Mouse (Mus musculus): ENCODE measurements around the gene Cad. TPM values are rescaled to one million over a fixed set of nuclear protein-coding genes. Genes with fewer than 3 reads are reported as not detected.

Cad gene
- polyA plus RNA-seq, 1 experiment: 12.4 TPM

DNA sequence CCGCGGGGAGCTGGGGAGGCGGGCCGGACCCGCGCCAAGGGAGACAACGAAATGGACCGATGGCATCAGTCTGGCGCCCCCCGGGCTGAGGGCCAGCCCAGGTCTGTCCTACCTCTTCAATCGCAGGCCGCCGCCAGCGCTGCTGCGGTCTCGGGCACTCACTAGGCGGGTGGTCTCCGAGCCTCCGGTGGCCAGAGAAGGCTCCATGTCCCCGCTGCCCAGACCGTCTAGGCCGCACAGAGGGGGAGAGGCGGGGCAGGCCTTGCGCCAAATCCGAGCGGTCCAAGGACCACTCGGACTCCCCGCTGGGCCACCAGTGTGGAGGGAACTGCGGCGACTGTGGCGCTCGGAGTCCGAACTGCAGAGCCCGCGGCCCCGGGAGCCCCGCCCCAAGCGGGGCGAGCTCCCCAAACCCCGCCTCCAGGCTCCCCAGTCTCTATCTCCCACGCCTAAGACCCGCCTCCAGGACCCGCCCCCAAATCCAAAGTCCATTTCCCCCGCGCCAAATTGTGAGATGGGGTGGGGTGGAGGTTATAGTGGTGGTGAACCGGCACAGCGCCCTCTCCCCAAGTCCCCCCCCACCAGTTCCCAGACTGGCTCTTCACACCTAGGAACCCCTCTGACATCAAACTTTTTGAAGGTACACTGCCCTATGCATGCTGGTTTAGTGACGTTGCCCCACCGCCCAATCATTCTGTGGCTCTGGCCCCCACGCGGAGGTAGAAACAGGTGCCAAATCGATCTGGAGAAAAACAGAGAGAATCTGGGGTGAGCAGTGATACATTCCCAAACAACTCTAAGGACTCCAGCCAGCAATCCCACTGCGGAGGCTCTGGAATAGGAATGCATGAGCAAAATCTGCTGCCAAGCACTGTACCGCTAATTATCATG lies 38.8 kb downstream of the Cad start:
- Histone ChIP-seq H3K4me3 (ENCODE audit: insufficient read depth, low read depth, low read length) (peak overlapping the region; percentile 39; the same call in 1 of the 2 replicates), H3K27ac (ENCODE audit: insufficient read depth, low read depth, low read length) (no peak overlapping the region), H3K36me3 (ENCODE audit: control insufficient read depth, insufficient read depth, low read length) (no peaks in the 10 kb centered on the region), H3K27me3 (replicated peaks; ENCODE audit: control insufficient read depth, insufficient read depth, low read length) (peaks cover 14% of the 10 kb centered on the region), H3K4me1 (ENCODE audit: control insufficient read depth, insufficient read depth, low read length) (peaks cover 12% of the 10 kb centered on the region; the same call in 1 of the 2 replicates)
- TF ChIP-seq CTCF (conservative IDR thresholded peaks at IDR 0.05; ENCODE audit: insufficient read depth, insufficient read length, low read depth, low read length): no peak
- TF ChIP-seq POLR2A (IDR thresholded peaks at IDR 0.05; ENCODE audit: low read depth, low read length): no peak
- WGBS: 2% methylated on average over 52 of the region's 54 CpGs
- peak; percentile 76 for DNase-seq

DNA sequence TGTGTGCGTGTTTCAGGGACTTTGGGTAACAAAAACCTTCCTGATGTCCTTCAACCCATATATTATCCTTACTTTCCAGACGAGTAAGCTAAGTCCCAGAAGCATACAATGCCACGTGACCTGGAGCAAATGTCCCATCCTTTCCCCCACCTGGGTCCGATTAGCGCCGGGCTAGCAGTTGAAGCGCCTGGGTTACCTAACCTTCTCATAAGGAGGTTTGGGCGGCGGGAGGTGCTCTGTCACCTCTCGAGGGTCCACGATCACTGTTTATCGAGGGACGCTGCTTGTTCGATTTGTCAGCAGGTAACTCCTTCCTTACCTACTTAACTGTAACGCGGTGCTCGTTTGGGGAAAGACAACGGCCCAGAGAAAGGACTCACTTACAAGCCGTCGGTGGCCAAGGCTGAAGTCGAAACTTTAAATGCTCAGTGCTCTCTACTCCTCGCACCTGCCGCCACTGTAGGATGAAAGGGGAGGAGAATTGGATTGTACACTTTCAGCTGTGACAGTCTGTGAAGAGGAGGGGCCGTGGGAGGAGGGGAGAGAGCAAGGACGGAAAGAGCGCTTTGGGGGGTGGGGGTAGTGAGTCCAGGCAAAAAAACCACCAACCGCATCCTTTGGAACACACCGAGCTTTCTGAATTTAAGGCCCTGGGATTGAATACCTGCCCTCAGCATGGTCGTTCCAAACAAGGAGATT lies 39.7 kb downstream of the Cad start:
- Histone ChIP-seq H3K4me3 (ENCODE audit: insufficient read depth, low read depth, low read length) (peak overlapping the region; percentile 3; the same call in 1 of the 2 replicates), H3K4me1 (ENCODE audit: control insufficient read depth, insufficient read depth, low read length) (peaks cover 12% of the 10 kb centered on the region; the same call in 1 of the 2 replicates), H3K36me3 (ENCODE audit: control insufficient read depth, insufficient read depth, low read length) (no peaks in the 10 kb centered on the region), H3K27ac (ENCODE audit: insufficient read depth, low read depth, low read length) (no peak overlapping the region), H3K27me3 (replicated peaks; ENCODE audit: control insufficient read depth, insufficient read depth, low read length) (peaks cover 14% of the 10 kb centered on the region)
- no peak for TF ChIP-seq CTCF (conservative IDR thresholded peaks at IDR 0.05; ENCODE audit: insufficient read depth, insufficient read length, low read depth, low read length)
- TF ChIP-seq POLR2A (IDR thresholded peaks at IDR 0.05; ENCODE audit: low read depth, low read length): no peak
- WGBS: 3% methylated on average over 29 of the region's 29 CpGs
- no peak for DNase-seq

DNA sequence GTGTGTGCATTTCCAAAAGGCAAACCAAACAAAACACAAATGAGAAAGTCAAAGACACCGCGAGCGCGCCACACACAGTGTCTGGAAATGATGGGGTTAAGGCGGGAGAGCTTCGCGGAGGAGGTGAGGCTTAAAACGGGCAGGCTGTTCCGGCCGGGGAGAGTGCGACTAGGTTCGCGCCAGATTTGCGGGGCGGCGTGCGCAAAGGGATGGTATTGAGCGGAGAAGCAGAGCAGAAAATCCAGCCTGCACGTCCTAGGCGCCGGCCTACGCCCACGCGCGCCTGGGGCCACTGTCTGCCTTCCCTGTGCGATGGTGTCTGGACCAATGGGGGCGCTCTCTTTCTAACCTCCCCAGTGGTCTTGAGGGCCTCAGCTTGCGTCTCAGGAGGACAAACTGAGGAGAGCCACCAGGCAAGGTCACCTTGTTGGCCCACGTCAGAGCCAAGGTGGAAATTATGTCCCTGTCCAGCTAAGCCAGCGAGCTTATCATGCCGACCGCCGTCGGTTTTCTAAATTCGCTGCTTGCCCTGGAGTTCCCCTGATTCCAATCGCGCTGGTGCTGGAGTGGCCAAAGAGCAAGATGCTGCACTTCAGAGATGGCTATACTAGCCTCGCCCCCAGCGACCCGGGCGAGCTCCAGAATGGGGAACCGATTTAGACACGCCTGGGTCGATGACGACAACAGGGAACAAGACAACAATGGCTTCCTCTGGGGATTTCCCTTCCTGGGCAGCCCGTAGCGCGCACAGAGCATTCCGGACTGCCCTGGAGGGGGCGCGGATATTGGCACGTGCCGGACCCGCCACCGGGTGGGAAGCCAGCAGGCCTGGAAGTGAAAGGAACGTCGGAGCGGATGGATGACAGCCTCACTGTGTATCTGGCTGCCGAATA lies 40.5 kb downstream of the Cad start:
- Histone ChIP-seq H3K27ac (ENCODE audit: insufficient read depth, low read depth, low read length) (no peak overlapping the region), H3K36me3 (ENCODE audit: control insufficient read depth, insufficient read depth, low read length) (no peaks in the 10 kb centered on the region), H3K27me3 (replicated peaks; ENCODE audit: control insufficient read depth, insufficient read depth, low read length) (peaks cover 14% of the 10 kb centered on the region), H3K4me3 (ENCODE audit: insufficient read depth, low read depth, low read length) (peak overlapping the region; percentile 3; the same call in 1 of the 2 replicates), H3K4me1 (ENCODE audit: control insufficient read depth, insufficient read depth, low read length) (peaks cover 12% of the 10 kb centered on the region; the same call in 1 of the 2 replicates)
- DNase-seq: peak; percentile 61
- WGBS: under 1% methylated on average over 59 of the region's 59 CpGs
- no peak for TF ChIP-seq CTCF (conservative IDR thresholded peaks at IDR 0.05; ENCODE audit: insufficient read depth, insufficient read length, low read depth, low read length)

DNA sequence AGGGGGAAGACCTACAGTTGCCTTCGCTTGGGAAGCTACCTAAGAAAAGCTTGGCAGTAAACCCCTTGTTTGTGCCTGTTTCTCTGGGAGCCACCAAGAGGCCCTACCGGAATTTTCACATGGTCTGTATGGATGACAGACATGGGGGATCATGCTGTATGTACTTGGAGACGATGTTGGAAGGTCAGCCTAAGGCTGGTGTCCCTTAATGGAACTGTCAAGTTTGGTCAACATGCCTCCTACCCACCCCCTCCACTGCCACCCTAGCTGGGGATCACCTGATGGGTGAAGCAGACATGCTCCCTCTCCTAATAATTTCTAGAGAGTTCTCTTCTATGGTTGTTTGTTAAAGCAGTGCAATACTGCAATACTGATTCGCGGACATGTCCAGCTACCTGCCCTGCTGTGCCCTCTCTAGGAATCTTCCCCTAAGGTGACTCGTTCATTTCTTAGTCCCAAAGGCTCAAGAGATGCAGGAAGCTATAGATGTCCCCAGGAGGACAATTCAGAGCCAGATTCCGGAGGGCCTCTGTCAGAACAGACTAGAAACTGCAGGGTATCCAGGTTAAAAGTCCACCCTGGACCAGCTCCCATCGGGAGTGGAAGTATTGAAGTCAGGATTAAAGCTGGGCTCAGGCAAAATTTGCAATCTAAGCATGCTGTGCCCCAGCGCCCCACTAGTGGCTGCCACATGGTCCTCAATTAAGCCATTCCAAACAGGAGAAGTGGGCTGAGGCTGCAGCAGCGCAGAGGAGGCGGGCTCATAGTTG lies 41.3 kb downstream of the Cad start:
- 29% methylated on average over 11 of the region's 11 CpGs for WGBS
- TF ChIP-seq CTCF (conservative IDR thresholded peaks at IDR 0.05; ENCODE audit: insufficient read depth, insufficient read length, low read depth, low read length): no peak
- TF ChIP-seq POLR2A (IDR thresholded peaks at IDR 0.05; ENCODE audit: low read depth, low read length): no peak
- Histone ChIP-seq H3K4me1 (ENCODE audit: control insufficient read depth, insufficient read depth, low read length) (peaks cover 12% of the 10 kb centered on the region; the same call in 1 of the 2 replicates), H3K36me3 (ENCODE audit: control insufficient read depth, insufficient read depth, low read length) (no peaks in the 10 kb centered on the region), H3K27ac (ENCODE audit: insufficient read depth, low read depth, low read length) (no peak overlapping the region), H3K4me3 (ENCODE audit: insufficient read depth, low read depth, low read length) (no peak overlapping the region), H3K27me3 (replicated peaks; ENCODE audit: control insufficient read depth, insufficient read depth, low read length) (peaks cover 14% of the 10 kb centered on the region)
- DNase-seq: no peak

DNA sequence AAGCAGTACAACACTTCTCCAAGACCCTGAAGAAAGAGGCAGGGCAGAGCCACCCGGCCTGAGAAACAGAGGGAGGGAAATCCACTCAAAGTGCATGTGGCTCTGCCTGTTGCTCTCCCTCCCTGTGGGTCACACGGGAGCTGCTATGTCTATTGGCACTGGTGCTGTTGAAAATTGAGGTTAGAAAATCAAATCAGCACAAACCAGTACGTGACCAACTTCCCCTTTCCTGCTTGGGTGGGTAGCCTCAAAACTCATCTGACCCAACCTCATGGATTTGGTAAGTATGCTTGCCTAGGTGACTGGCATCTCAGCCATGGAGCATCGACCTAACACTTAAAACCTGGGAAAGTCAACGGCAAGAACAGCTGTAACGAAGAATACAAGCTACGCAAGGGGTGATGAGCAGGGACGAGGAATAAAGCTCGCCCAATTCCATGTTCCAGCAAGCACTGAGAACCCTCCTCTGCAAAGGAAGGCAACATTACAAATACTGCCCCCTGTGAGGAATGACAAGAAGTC lies 51.3 kb downstream of the Cad start, which contains the start of gene Dnajc5g:
Dnajc5g (plus strand) TSS at position 472 of the 522 bp plus-strand sequence.
- H3K36me3 ChIP-seq (ENCODE audit: control insufficient read depth, insufficient read depth, low read length): no peaks in the 10 kb centered on the region
- 77% methylated on average over 9 of the region's 9 CpGs for WGBS

DNA sequence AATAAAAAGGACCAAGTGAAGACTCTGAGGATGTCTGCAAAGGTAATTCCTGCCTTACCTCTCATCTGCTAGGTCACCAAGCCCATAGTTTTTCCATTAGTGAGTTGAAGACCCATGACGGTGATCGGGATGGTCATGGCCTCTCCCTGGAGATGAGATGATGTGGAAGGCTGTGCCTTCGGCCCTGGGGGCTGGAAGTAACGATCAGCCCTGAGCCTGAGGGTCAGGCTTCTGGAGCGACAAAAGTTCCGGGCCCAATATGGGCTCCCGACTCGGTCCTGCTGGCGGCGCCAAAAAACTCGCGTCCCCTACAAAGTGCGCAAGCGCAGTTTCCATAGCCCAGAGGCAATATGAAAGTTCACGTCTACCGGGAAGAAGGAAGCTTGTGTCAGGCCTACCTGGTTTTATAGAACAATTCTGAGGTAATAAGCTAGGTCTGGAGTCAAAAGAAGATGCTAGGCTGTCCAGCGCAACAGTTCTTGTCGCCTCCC lies 53.5 kb downstream of the Cad start, which contains the start of gene Slc30a3:
Slc30a3 (minus strand) TSS at position 238 of the 491 bp plus-strand sequence.
- no peak within 1 kb of the TSS for H3K4me3 ChIP-seq (ENCODE audit: insufficient read depth, low read depth, low read length)
- 91% methylated on average over 18 of the region's 18 CpGs for WGBS
- H3K4me1 ChIP-seq (ENCODE audit: control insufficient read depth, insufficient read depth, low read length): no peaks in the 10 kb centered on the region
- no peaks in the 10 kb centered on the region for H3K36me3 ChIP-seq (ENCODE audit: control insufficient read depth, insufficient read depth, low read length)
- H3K27me3 ChIP-seq (replicated peaks; ENCODE audit: control insufficient read depth, insufficient read depth, low read length): no peaks in the 10 kb centered on the region
- no peak for DNase-seq
- H3K27ac ChIP-seq (ENCODE audit: insufficient read depth, low read depth, low read length): no peak within 1 kb of the TSS
- no peak for TF ChIP-seq POLR2A (IDR thresholded peaks at IDR 0.05; ENCODE audit: low read depth, low read length)
- no peak for TF ChIP-seq CTCF (conservative IDR thresholded peaks at IDR 0.05; ENCODE audit: insufficient read depth, insufficient read length, low read depth, low read length)

More for the DNA sequence above, 51.3 kb downstream of the Cad start, which contains the start of gene Dnajc5g:
- no peak within 1 kb of the TSS for H3K4me3 ChIP-seq (ENCODE audit: insufficient read depth, low read depth, low read length)
- TF ChIP-seq CTCF (conservative IDR thresholded peaks at IDR 0.05; ENCODE audit: insufficient read depth, insufficient read length, low read depth, low read length): no peak
- TF ChIP-seq POLR2A (IDR thresholded peaks at IDR 0.05; ENCODE audit: low read depth, low read length): no peak
- H3K27me3 ChIP-seq (replicated peaks; ENCODE audit: control insufficient read depth, insufficient read depth, low read length): no peaks in the 10 kb centered on the region
- no peak for DNase-seq
- no peak within 1 kb of the TSS for H3K27ac ChIP-seq (ENCODE audit: insufficient read depth, low read depth, low read length)
- no peaks in the 10 kb centered on the region for H3K4me1 ChIP-seq (ENCODE audit: control insufficient read depth, insufficient read depth, low read length)
